Mouse (Mus musculus): ENCODE measurements around the gene Txnrd2. TPM values are rescaled to one million over a fixed set of nuclear protein-coding genes. Genes with fewer than 3 reads are reported as not detected.

The Txnrd2 gene
- polyA plus RNA-seq, 1 experiment from 2014 or later = 24.8 TPM

DNA sequence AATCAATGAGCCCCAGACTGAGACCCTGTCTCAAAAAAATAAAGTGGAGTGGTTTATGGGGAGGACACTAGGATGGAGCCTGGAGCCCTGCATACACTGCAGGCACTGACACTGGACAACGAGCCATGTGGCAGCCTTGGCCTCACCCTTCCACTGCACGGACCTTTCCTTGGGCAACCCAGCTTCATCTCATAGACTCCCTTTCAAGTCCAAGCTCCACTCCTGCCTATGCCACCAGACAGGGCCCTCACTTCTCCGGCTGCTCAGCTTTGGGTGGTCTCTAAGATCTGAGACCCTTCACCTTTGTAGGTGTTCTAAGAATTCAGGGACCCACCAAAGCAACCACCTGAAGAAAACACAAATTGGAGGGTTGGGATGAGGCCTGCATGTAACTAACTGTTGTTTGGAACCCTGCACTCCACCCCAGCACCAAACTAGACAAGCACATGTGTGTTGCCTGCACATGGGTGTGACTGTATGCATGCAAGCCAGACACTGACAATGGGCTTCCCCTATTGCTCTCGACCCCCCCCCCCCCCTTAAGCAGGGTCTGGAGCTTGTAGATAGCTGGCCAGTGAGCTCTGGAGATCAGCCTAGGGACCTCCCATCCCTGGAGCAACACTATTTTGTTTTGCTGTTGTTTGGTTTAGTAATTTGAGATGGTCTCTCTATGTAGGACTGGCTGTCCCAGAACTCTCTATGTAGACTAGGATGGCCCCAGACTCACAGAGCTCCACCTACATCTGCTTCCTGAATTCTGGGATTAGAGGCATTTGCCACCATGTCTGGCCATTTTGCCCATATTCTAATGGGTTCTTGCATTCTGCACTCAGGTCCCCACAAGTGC lies 7.2 kb upstream of the Txnrd2 start:
- Histone ChIP-seq H3K27ac (ENCODE audit: low read depth, low read length) (no peak overlapping the region), H3K4me2 (replicated peaks; ENCODE audit: low read depth) (no peak overlapping the region), H3K9ac (ENCODE audit: low read depth, low read length) (no peak overlapping the region), H3K36me3 (ENCODE audit: control insufficient read depth, insufficient read depth) (peaks cover 23% of the 10 kb centered on the region), H3K27me3 (replicated peaks; ENCODE audit: control insufficient read depth, insufficient read depth, low read length) (no peaks in the 10 kb centered on the region), H3K4me3 (ENCODE audit: low read depth, low read length) (no peak overlapping the region), H3K4me1 (replicated peaks; ENCODE audit: control insufficient read depth, insufficient read depth, low read length) (no peaks in the 10 kb centered on the region), H3K9me3 (ENCODE audit: control insufficient read depth) (no peaks in the 10 kb centered on the region)
- no peak for ATAC-seq
- WGBS = 91% methylated on average over 4 of the region's 4 CpGs
- no peak for TF ChIP-seq CTCF (IDR thresholded peaks at IDR 0.05; ENCODE audit: low read depth)

DNA sequence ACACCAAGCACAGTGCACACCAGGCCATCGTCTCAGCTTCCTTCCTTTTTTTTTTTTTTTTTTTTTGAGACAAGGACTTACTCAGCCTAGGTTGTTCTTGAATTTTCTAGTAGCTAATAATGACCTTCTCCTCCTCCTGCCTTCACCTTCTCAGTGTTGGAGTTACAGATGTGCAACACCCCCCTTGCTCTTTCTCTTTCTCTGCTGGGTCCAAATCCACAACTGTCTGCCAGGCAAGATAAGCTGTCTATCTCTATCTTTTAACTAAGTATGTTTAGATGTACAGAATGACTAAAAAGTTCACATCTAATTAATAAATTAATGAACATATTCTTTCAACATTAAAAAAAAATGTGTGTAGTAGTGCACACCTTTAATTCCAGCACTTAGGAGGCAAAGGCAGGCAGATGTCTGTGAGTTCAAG lies 6.6 kb upstream of the Txnrd2 start:
- H3K4me2 ChIP-seq (replicated peaks; ENCODE audit: low read depth) = no peak overlapping the region
- H3K36me3 ChIP-seq (ENCODE audit: control insufficient read depth, insufficient read depth) = peaks cover 23% of the 10 kb centered on the region
- no peak overlapping the region for H3K9ac ChIP-seq (ENCODE audit: low read depth, low read length)
- H3K27me3 ChIP-seq (replicated peaks; ENCODE audit: control insufficient read depth, insufficient read depth, low read length) = no peaks in the 10 kb centered on the region
- 67% methylated on average over 1 of the region's 1 CpGs for WGBS
- H3K4me1 ChIP-seq (replicated peaks; ENCODE audit: control insufficient read depth, insufficient read depth, low read length) = no peaks in the 10 kb centered on the region
- H3K27ac ChIP-seq (ENCODE audit: low read depth, low read length) = no peak overlapping the region
- no peak for TF ChIP-seq CTCF (IDR thresholded peaks at IDR 0.05; ENCODE audit: low read depth)
- H3K9me3 ChIP-seq (ENCODE audit: control insufficient read depth) = no peaks in the 10 kb centered on the region
- no peak overlapping the region for H3K4me3 ChIP-seq (ENCODE audit: low read depth, low read length)
- ATAC-seq = no peak

DNA sequence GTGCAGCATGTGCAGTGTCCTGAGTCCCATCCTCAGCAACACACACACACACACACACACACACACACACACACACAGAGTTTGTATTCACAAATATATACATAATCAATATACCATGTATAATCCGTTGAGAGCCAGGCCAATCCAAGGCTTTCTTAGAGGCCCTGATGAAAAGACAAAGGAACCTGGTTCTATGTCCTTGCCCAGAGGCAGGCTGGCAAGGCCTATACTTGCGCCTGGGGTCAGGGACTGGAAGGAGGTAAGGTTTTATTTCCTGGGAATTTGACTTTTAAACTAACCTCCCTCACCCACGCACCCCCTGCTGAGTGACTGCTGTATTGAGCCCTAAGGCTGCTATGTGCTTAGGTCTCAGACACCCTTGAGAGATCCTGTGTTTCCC lies 5.6 kb upstream of the Txnrd2 start:
- Histone ChIP-seq H3K27me3 (replicated peaks; ENCODE audit: control insufficient read depth, insufficient read depth, low read length) (no peaks in the 10 kb centered on the region), H3K27ac (ENCODE audit: low read depth, low read length) (no peak overlapping the region), H3K9ac (ENCODE audit: low read depth, low read length) (no peak overlapping the region), H3K4me3 (ENCODE audit: low read depth, low read length) (no peak overlapping the region), H3K9me3 (ENCODE audit: control insufficient read depth) (no peaks in the 10 kb centered on the region), H3K4me2 (replicated peaks; ENCODE audit: low read depth) (no peak overlapping the region), H3K4me1 (replicated peaks; ENCODE audit: control insufficient read depth, insufficient read depth, low read length) (peaks cover 5% of the 10 kb centered on the region; the same call in 1 of the 2 replicates), H3K36me3 (ENCODE audit: control insufficient read depth, insufficient read depth) (peaks cover 20% of the 10 kb centered on the region)
- TF ChIP-seq CTCF (IDR thresholded peaks at IDR 0.05; ENCODE audit: low read depth) = no peak
- ATAC-seq = no peak
- 78% methylated on average over 3 of the region's 3 CpGs for WGBS

DNA sequence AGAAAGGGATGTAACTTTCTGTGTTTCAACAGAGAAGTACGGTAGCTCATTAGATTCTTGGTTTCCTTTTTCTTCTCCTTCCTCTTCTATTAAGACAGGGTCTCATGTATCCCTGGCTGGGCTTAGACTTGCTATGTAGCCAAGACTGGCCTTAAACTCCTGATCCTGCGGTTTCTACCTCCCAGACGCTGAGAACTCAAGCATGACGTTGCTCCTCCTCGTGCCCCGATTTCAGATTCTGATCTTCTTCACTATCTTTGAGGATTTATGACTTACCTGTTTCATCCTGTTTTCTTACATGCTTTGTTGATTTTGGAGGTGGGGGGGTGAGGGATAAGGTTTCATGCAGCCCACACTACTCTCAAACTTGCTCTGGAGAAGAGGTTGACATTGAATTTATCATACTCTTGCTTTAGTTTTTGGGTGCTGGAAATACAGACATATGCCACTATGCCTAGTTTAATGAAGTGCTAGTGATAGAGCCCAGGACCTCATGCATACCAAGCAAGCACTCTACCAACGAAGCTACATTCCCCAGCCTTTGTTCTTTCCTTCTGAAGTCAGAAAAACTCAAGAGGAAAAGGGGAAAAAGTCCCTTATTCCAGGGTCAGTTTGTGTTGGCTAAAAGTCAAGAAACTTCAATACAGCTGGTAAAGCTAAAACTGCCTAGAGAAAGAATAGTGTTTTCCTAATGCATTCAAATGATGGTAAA lies 2.8 kb upstream of the Txnrd2 start:
- no peak for TF ChIP-seq CTCF (IDR thresholded peaks at IDR 0.05; ENCODE audit: low read depth)
- Histone ChIP-seq H3K27ac (ENCODE audit: low read depth, low read length) (no peak overlapping the region), H3K4me3 (ENCODE audit: low read depth, low read length) (no peak overlapping the region), H3K36me3 (ENCODE audit: control insufficient read depth, insufficient read depth) (peaks cover 14% of the 10 kb centered on the region), H3K9ac (ENCODE audit: low read depth, low read length) (no peak overlapping the region), H3K27me3 (replicated peaks; ENCODE audit: control insufficient read depth, insufficient read depth, low read length) (no peaks in the 10 kb centered on the region), H3K4me2 (replicated peaks; ENCODE audit: low read depth) (no peak overlapping the region), H3K4me1 (replicated peaks; ENCODE audit: control insufficient read depth, insufficient read depth, low read length) (peaks cover 8% of the 10 kb centered on the region; the same call in 1 of the 2 replicates), H3K9me3 (ENCODE audit: control insufficient read depth) (no peaks in the 10 kb centered on the region)
- no peak for ATAC-seq
- WGBS = 85% methylated on average over 7 of the region's 7 CpGs

DNA sequence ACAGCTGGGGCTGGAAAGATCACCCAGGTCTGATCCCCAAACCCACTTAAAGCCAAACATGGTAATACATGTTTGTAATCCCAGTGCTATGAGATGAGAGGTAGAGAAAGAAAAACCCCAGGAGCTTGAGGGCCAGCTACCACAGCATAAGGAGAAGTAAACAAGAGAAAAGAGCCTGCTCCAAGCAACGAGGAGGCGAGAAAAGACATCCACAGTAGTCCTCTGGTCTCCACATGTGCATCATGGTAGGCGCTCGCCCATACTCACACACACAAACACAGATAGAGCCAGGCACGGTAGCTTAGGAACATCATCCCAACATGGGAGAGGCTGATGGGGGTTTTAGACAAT lies 2.3 kb upstream of the Txnrd2 start:
- Histone ChIP-seq H3K4me3 (ENCODE audit: low read depth, low read length) (no peak overlapping the region), H3K27me3 (replicated peaks; ENCODE audit: control insufficient read depth, insufficient read depth, low read length) (no peaks in the 10 kb centered on the region)
- 79% methylated on average over 5 of the region's 5 CpGs for WGBS

DNA sequence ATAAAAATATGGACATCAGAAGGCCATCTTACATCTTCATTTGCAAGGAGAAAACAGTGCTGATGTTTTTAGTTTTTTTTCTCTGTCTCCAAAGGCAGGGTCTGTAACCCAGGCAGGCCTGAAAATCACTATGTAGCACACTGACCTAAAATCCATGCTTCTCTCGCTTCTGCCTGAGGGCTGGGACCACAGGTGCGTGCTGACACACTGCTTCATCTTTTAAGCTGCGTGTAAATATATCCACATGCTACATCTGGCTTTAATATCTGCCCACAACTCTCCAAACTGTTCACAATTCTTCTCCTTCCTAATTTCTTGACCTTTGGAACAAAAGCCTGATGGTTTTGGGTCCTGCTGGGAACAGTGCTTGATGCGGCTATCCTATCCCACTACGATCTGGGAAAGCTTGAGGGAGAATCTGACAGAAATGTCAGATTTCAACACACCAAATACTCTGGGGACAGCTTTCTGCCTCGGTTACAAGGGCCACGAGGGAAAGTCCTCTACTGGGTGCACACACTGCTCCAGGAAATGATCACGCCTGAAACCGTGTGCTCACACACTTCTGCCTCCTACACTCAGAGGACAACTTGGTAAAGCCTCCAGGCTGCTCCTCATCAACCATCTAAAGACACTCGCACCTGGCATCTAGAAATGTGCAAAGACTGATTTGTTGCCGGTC lies 1.7 kb upstream of the Txnrd2 start:
- Histone ChIP-seq H3K36me3 (ENCODE audit: control insufficient read depth, insufficient read depth) (peaks cover 14% of the 10 kb centered on the region), H3K9ac (ENCODE audit: low read depth, low read length) (no peak overlapping the region), H3K4me3 (ENCODE audit: low read depth, low read length) (no peak overlapping the region), H3K4me1 (replicated peaks; ENCODE audit: control insufficient read depth, insufficient read depth, low read length) (peaks cover 8% of the 10 kb centered on the region; the same call in 1 of the 2 replicates), H3K27ac (ENCODE audit: low read depth, low read length) (no peak overlapping the region), H3K4me2 (replicated peaks; ENCODE audit: low read depth) (peak overlapping the region; percentile 87), H3K27me3 (replicated peaks; ENCODE audit: control insufficient read depth, insufficient read depth, low read length) (no peaks in the 10 kb centered on the region), H3K9me3 (ENCODE audit: control insufficient read depth) (no peaks in the 10 kb centered on the region)
- TF ChIP-seq CTCF (IDR thresholded peaks at IDR 0.05; ENCODE audit: low read depth) = no peak
- ATAC-seq = no peak
- 60% methylated on average over 11 of the region's 11 CpGs for WGBS

More for the DNA sequence above, 2.3 kb upstream of the Txnrd2 start:
- no peak for ATAC-seq
- H3K4me2 ChIP-seq (replicated peaks; ENCODE audit: low read depth) = no peak overlapping the region
- H3K4me1 ChIP-seq (replicated peaks; ENCODE audit: control insufficient read depth, insufficient read depth, low read length) = peaks cover 8% of the 10 kb centered on the region; the same call in 1 of the 2 replicates
- H3K9ac ChIP-seq (ENCODE audit: low read depth, low read length) = no peak overlapping the region
- TF ChIP-seq CTCF (IDR thresholded peaks at IDR 0.05; ENCODE audit: low read depth) = no peak
- no peaks in the 10 kb centered on the region for H3K9me3 ChIP-seq (ENCODE audit: control insufficient read depth)
- no peak overlapping the region for H3K27ac ChIP-seq (ENCODE audit: low read depth, low read length)
- H3K36me3 ChIP-seq (ENCODE audit: control insufficient read depth, insufficient read depth) = peaks cover 14% of the 10 kb centered on the region

Measured in intestine, postnatal 0 days (tissue).